In the genomic region with DNA sequence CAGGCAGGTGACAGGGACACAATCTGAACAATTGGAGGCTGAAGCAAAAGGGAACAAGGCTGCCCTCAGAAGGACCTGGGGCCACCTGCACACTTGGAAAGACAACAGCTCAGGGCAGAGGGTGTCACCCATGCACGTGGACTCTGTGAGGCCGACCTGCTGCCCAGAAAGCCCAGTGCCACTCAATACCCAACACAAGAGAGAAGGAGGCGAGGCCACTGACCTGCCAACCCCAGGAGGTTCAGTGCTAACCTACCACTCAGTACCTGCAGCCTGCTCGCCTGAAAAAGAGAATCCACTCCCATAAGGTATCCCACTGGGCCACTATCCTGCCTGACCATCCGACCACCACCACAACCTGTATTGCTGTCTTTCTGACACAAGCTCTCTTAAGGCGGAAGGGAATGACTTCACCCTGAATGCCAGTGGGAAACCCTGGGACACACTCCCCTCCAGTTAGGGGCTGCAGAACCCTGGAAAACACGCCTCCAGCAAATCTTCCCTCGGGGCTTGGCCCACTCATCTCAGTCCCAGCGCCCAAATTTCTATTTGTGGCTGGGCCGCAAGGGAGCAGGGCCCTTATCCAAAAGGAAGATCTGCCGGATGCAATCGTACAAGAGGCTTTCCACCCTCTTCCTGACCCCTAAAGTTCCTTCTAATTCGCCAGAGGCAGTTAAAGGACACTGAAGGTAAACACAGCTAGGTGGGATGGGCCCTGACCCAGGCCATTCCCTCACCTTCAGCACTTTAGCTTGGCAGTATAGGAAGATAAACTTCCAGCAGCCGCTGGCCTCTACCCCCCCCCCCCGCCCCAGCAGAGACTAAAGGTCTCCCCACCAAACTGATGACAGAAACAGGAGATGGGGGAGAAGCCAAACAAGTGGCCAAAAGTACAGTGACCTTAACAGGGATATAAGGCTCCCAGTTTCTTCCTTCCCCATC, we compare ENCODE assay signal across 12 mouse cellular contexts. TPM values are rescaled to one million over a fixed set of nuclear protein-coding genes. Genes with fewer than 3 reads are reported as not detected.
DNase-seq lines count a peak whose midpoint lies in the region; ATAC-seq and TF ChIP-seq lines count a peak whose summit lies in the region.
"Had no signal": no experiment of that assay in that cellular context is flagged by ENCODE, and none has a peak within 500 bp of the region (broad histone marks: within the 10 kb centered on the region; RNA-seq: fewer than 3 reads in every experiment).

No protein-coding gene starts in this region.

- ATAC-seq in lung, postnatal 0 days: no peak
- ATAC-seq: midbrain, embryonic 16.5 days had no signal

- peak overlapping the region; percentile 94 for H3K4me2 ChIP-seq in lung, postnatal 0 days (replicated peaks; ENCODE audit: low read depth, low read length)

- no peak for TF ChIP-seq EP300 in MEL (IDR thresholded peaks at IDR 0.05; ENCODE audit: low read depth in 1 of 2, low read length in 2 of 2)
- TF ChIP-seq EP300 in lung, postnatal 0 days (IDR thresholded peaks at IDR 0.05): no peak

- H3K9me3 ChIP-seq in MEL (replicated peaks; ENCODE audit: insufficient read depth, low read length): no peaks in the 10 kb centered on the region
- H3K9me3 ChIP-seq in lung, postnatal 0 days (ENCODE audit: low read length): no peaks in the 10 kb centered on the region
- H3K9me3 ChIP-seq: forebrain, embryonic 12.5 days had no signal

- H3K4me3 ChIP-seq in MEL (ENCODE audit: control insufficient read depth in 1 of 2, insufficient read depth in 1 of 2, low read depth in 2 of 2, low read length in 2 of 2): no peak overlapping the region
- H3K4me3 ChIP-seq in lung, postnatal 0 days (ENCODE audit: low read depth, low read length): peak overlapping the region; percentile 67

- no peak for TF ChIP-seq POLR2A in MEL (IDR thresholded peaks at IDR 0.05; ENCODE audit: control insufficient read depth in 1 of 2, insufficient read depth in 1 of 2, low read depth in 1 of 2, low read length in 2 of 2, poor library complexity in 1 of 2)

- no peaks in the 10 kb centered on the region for H3K79me2 ChIP-seq in MEL (ENCODE audit: control insufficient read depth, insufficient read depth, low read length, poor library complexity)

- TF ChIP-seq RAD21 in MEL (IDR thresholded peaks at IDR 0.05; ENCODE audit: low read depth, low read length): no peak

- H3K9ac ChIP-seq in MEL (ENCODE audit: control insufficient read depth, low read depth, low read length, poor library complexity, severe bottlenecking): no peak overlapping the region
- 0 out of 2 replicates have a peak overlapping the region, but pooled peaks have one; percentile 12 for H3K9ac ChIP-seq in lung, postnatal 0 days (replicated peaks; ENCODE audit: low read depth)
- H3K9ac ChIP-seq: forebrain, embryonic 12.5 days had no signal

- TF ChIP-seq CTCF in MEL (IDR thresholded peaks at IDR 0.05 in 2 of 3, conservative IDR thresholded peaks at IDR 0.05 in 1 of 3; ENCODE audit: control insufficient read depth in 1 of 3, insufficient read depth in 1 of 3, low read depth in 2 of 3, low read length in 3 of 3, poor library complexity in 1 of 3, severe bottlenecking in 1 of 3): no peak
- TF ChIP-seq CTCF in lung, postnatal 0 days (IDR thresholded peaks at IDR 0.05): no peak

- WGBS in lung, postnatal 0 days: 46% methylated on average over 15 of the region's 15 CpGs

- DNase-seq in cerebellum, adult 9-11 months: peak; percentile 48
- no peak for DNase-seq in cerebellum, adult 9-10 months
- DNase-seq in kidney, adult 9 months: peak; percentile 51
- DNase-seq in kidney, adult 18-20 months: no peak
- DNase-seq in MEL (ENCODE audit: low read depth, low spot score): no peak
- no peak for DNase-seq in lung, postnatal 0 days (ENCODE audit: low spot score)
- DNase-seq in adrenal gland, postnatal 10 days: no peak
- no peak for DNase-seq in right cerebral cortex, postnatal 10 days (ENCODE audit: low spot score in 2 of 2)
- DNase-seq: cerebellum, postnatal 25 days had no signal

- peaks cover 0 to 7% of the 10 kb centered on the region in 2 experiments; a peak in 2 of 4 replicates for H3K36me3 ChIP-seq in MEL (ENCODE audit: control insufficient read depth in 1 of 2, insufficient read depth in 2 of 2, low read length in 2 of 2)
- no peaks in the 10 kb centered on the region for H3K36me3 ChIP-seq in lung, postnatal 0 days (ENCODE audit: insufficient read depth, low read length)
- H3K36me3 ChIP-seq: forebrain, embryonic 12.5 days had no signal

- H3K4me1 ChIP-seq in MEL (ENCODE audit: control insufficient read depth in 1 of 2, insufficient read depth in 2 of 2, low read length in 2 of 2): peaks cover 13 to 39% of the 10 kb centered on the region in 2 experiments
- peaks cover 4% of the 10 kb centered on the region; the same call in 1 of the 2 replicates for H3K4me1 ChIP-seq in lung, postnatal 0 days (ENCODE audit: insufficient read depth, low read depth, low read length)

- H3K27ac ChIP-seq in MEL (ENCODE audit: control insufficient read depth, low read depth, low read length): no peak overlapping the region
- peak overlapping the region; percentile 64 for H3K27ac ChIP-seq in lung, postnatal 0 days (ENCODE audit: low read length)
- H3K27ac ChIP-seq: forebrain, embryonic 12.5 days had no signal

- no peaks in the 10 kb centered on the region for H3K27me3 ChIP-seq in MEL (ENCODE audit: control insufficient read depth in 1 of 2, insufficient read depth in 2 of 2, low read length in 2 of 2)
- H3K27me3 ChIP-seq in lung, postnatal 0 days (replicated peaks; ENCODE audit: insufficient read depth, low read length): 0 out of 2 replicates have a peak, but pooled peaks cover 3% of the 10 kb centered on the region

TF ChIP-seq in MEL, 35 proteins besides CTCF, POLR2A, EP300 and RAD21:
- TF ChIP-seq ETS1 (IDR thresholded peaks at IDR 0.05; ENCODE audit: low read depth, low read length) (no peak), TBP (IDR thresholded peaks at IDR 0.05; ENCODE audit: low read depth, low read length) (peak; percentile 55; the same call in 1 of the 2 replicates), NELFE (IDR thresholded peaks at IDR 0.05; ENCODE audit: low read depth, low read length) (no peak), JUND (IDR thresholded peaks at IDR 0.05; ENCODE audit: low read depth, low read length) (no peak)

RNA-seq across cellular contexts. Expression of gene C77080, which starts 14.6 kb away (rescaled TPM):
- 0.92 and 1.3 TPM in 2 replicates for total RNA-seq in MEL (2012; rRNA removed)
- 1 to 10 TPM in 1 of 2 experiments, not detected in 1; 6.9 TPM for polyA plus RNA-seq in MEL (2012; ENCODE audit: insufficient read depth in 1 of 2, insufficient read length in 2 of 2, low read depth in 1 of 2, low replicate concordance in 2 of 2, missing spikeins in 1 of 2)
- 6.7 and 7.9 TPM in 2 replicates for polyA plus RNA-seq in lung, postnatal 0 days (2015; fragmentation: Nextera tagmentation; extraction: Ambion mirVana)
- 10 to 100 TPM; 16.5 to 16.6 TPM for total RNA-seq in adrenal gland, postnatal 10 days (2021)

RNA-seq across cellular contexts. Expression of gene Sync, which starts 40.8 kb away (rescaled TPM):
- total RNA-seq in MEL (2012; rRNA removed): 0.13 and 0.31 TPM in 2 replicates
- under 1 TPM in 1 of 2 experiments, not detected in 1; 0.43 TPM for polyA plus RNA-seq in MEL (2012; ENCODE audit: insufficient read depth in 1 of 2, insufficient read length in 2 of 2, low read depth in 1 of 2, low replicate concordance in 2 of 2, missing spikeins in 1 of 2)
- 0.80 and 0.98 TPM in 2 replicates for polyA plus RNA-seq in lung, postnatal 0 days (2015; fragmentation: Nextera tagmentation; extraction: Ambion mirVana)
- 1 to 10 TPM; 4.2 to 7.4 TPM for total RNA-seq in adrenal gland, postnatal 10 days (2021)
- total RNA-seq: granulocyte monocyte progenitor cell, adult 5-6 weeks had no signal

RNA-seq across cellular contexts. Expression of gene Yars, which starts 57.1 kb away (rescaled TPM):
- total RNA-seq in MEL (2012; rRNA removed): 89.5 and 113 TPM in 2 replicates
- 100 to 1,000 TPM; 179 to 539 TPM for polyA plus RNA-seq in MEL (2012; ENCODE audit: insufficient read depth in 1 of 2, insufficient read length in 2 of 2, low read depth in 1 of 2, low replicate concordance in 2 of 2, missing spikeins in 1 of 2)
- 26.4 and 27.1 TPM in 2 replicates for polyA plus RNA-seq in lung, postnatal 0 days (2015; fragmentation: Nextera tagmentation; extraction: Ambion mirVana)
- total RNA-seq in adrenal gland, postnatal 10 days (2021): 10 to 100 TPM; 63.8 to 68.1 TPM

RNA-seq across cellular contexts. Expression of gene S100pbp, which starts 57.1 kb away (rescaled TPM):
- 11.6 and 14.2 TPM in 2 replicates for total RNA-seq in MEL (2012; rRNA removed)
- polyA plus RNA-seq in MEL (2012; ENCODE audit: insufficient read depth in 1 of 2, insufficient read length in 2 of 2, low read depth in 1 of 2, low replicate concordance in 2 of 2, missing spikeins in 1 of 2): 10 to 100 TPM in 1 of 2 experiments, not detected in 1; 28.3 TPM
- polyA plus RNA-seq in lung, postnatal 0 days (2015; fragmentation: Nextera tagmentation; extraction: Ambion mirVana): 7.3 and 7.5 TPM in 2 replicates
- 10 to 100 TPM; 26.9 to 29.6 TPM for total RNA-seq in adrenal gland, postnatal 10 days (2021)

Comparison
In these comparisons a context has a peak if more than half of its experiments do, and no peak if none do; other contexts are left out.
1. DNase-seq: peak in cerebellum, adult 9-11 months (single experiment) and kidney, adult 9 months (single experiment); none in cerebellum, adult 9-10 months (single experiment), kidney, adult 18-20 months (single experiment), MEL (single experiment), lung, postnatal 0 days (single experiment), adrenal gland, postnatal 10 days (single experiment) and right cerebral cortex, postnatal 10 days (0 of 2).